Mouse (Mus musculus) gastrocnemius, adult 2 months (tissue): ENCODE results near the gene Gm20388. TPM values are rescaled to one million over a fixed set of nuclear protein-coding genes. Genes with fewer than 3 reads are reported as not detected.

Experiments
- DNase-seq: peaks from one replicate; pipeline ENCODE4 v3.0.0; 2022
- H3K27ac ChIP-seq: fragments of 200-600 bp; 2 replicates; pipeline ENCODE4 v1.8.1; 2022; ENCODE audit warnings: mild to moderate bottlenecking
- H3K4me3 ChIP-seq: fragments of 200-600 bp; 2 replicates; pipeline ENCODE4 v1.8.1; 2022; ENCODE audit warnings: mild to moderate bottlenecking, moderate library complexity
- CTCF ChIP-seq: fragments of 200-600 bp; IDR thresholded peaks from 2 replicates; pipeline ENCODE4 v1.8.1; 2022; ENCODE audit warnings: antibody characterized with exemption, mild to moderate bottlenecking, moderate library complexity
- intact Hi-C: fragments of 180-260 bp; cut with DNase I; formaldehyde crosslinking; loops from one replicate; pipeline ENCODE4 v1.15.1; 2025
- total RNA-seq, 2 experiments: library from RNA; stranded (reverse); gene quantifications; 2 replicates each; pipeline ENCODE4 v1.2.3; 2021

Gene Gm20388
- total RNA-seq, 2 experiments from 2014 or later = 6.1 to 15.0 TPM

- H3K27ac ChIP-seq = no peak overlapping the region
- DNase-seq = no peak
- intact Hi-C loops = loop anchor here (5.0 kb wide), 1 partner anchor 35 kb away; no protein-coding TSS in a partner anchor
- no peak overlapping the region for H3K4me3 ChIP-seq
- no peak for TF ChIP-seq CTCF
Observed at GRCm38 (mm10) chr8:120032549-120033208, 122.0 kb downstream of the Gm20388 start.

GRCm38 (mm10) chr8:120034471-120034870, 123.8 kb downstream of the Gm20388 start:
- TF ChIP-seq CTCF = no peak
- H3K27ac ChIP-seq = peak overlapping the region; percentile 85
- no peak overlapping the region for H3K4me3 ChIP-seq
- intact Hi-C loops = loop anchor here (5.0 kb wide), 1 partner anchor 33 kb away; no protein-coding TSS in a partner anchor
- DNase-seq = peak; percentile 52

GRCm38 (mm10) chr8:120036111-120036510, 125.5 kb downstream of the Gm20388 start:
- intact Hi-C loops = no loop called here
- peak; percentile 81 for DNase-seq
- no peak overlapping the region for H3K4me3 ChIP-seq
- TF ChIP-seq CTCF = no peak
- peak overlapping the region; percentile 85 for H3K27ac ChIP-seq

- Histone ChIP-seq H3K27ac (peak overlapping the region; percentile 85), H3K4me3 (no peak overlapping the region)
- no peak for DNase-seq
- intact Hi-C loops = no loop called here
- TF ChIP-seq CTCF = no peak
Observed at GRCm38 (mm10) chr8:120036578-120036977, 125.9 kb downstream of the Gm20388 start.

GRCm38 (mm10) chr8:120037199-120037598, 126.6 kb downstream of the Gm20388 start:
- H3K4me3 ChIP-seq = peak overlapping the region; percentile 9; the same call in 1 of the 2 replicates
- intact Hi-C loops = no loop called here
- peak; percentile 75 for DNase-seq
- H3K27ac ChIP-seq = peak overlapping the region; percentile 85
- TF ChIP-seq CTCF = no peak

- no peak for DNase-seq
- intact Hi-C loops = no loop called here
- no peak for TF ChIP-seq CTCF
- peak overlapping the region; percentile 85 for H3K27ac ChIP-seq
- H3K4me3 ChIP-seq = peak overlapping the region; percentile 9; the same call in 1 of the 2 replicates
Observed at GRCm38 (mm10) chr8:120037611-120038010, 127.0 kb downstream of the Gm20388 start.

GRCm38 (mm10) chr8:120038741-120039140, 128.1 kb downstream of the Gm20388 start:
- peak overlapping the region; percentile 85 for H3K27ac ChIP-seq
- intact Hi-C loops = no loop called here
- no peak overlapping the region for H3K4me3 ChIP-seq
- TF ChIP-seq CTCF = no peak
- no peak for DNase-seq

- intact Hi-C loops = no loop called here
- Histone ChIP-seq H3K4me3 (no peak overlapping the region), H3K27ac (peak overlapping the region; percentile 85)
- no peak for TF ChIP-seq CTCF
- DNase-seq = no peak
Observed at GRCm38 (mm10) chr8:120039313-120039919, 128.8 kb downstream of the Gm20388 start.

- peak; percentile 35 for DNase-seq
- H3K4me3 ChIP-seq = no peak overlapping the region
- TF ChIP-seq CTCF = no peak
- peak overlapping the region; percentile 43 for H3K27ac ChIP-seq
- intact Hi-C loops = no loop called here
Observed at GRCm38 (mm10) chr8:120040861-120041260, 130.2 kb downstream of the Gm20388 start.

GRCm38 (mm10) chr8:120042542-120043312, 132.1 kb downstream of the Gm20388 start:
- no peak for TF ChIP-seq CTCF
- Histone ChIP-seq H3K4me3 (no peak overlapping the region), H3K27ac (no peak overlapping the region; the same call in none of the 2 replicates)
- intact Hi-C loops = no loop called here
- no peak for DNase-seq

- TF ChIP-seq CTCF = no peak
- peak overlapping the region; percentile 85; the same call in 1 of the 2 replicates for H3K27ac ChIP-seq
- no peak for DNase-seq
- no peak overlapping the region for H3K4me3 ChIP-seq
- intact Hi-C loops = loop anchor here (5.0 kb wide), 1 partner anchor 43 kb away; no protein-coding TSS in a partner anchor
Observed at GRCm38 (mm10) chr8:120044907-120045306, 134.3 kb downstream of the Gm20388 start.

GRCm38 (mm10) chr8:120045471-120045870, 134.8 kb downstream of the Gm20388 start:
- no peak for TF ChIP-seq CTCF
- Histone ChIP-seq H3K27ac (peak overlapping the region; percentile 85), H3K4me3 (no peak overlapping the region)
- no peak for DNase-seq
- intact Hi-C loops = loop anchor here (5.0 kb wide), 1 partner anchor 43 kb away; no protein-coding TSS in a partner anchor
